Mouse (Mus musculus): Measurements from ENCODE around the gene Cdc34.

- TF ChIP-seq CTCF (IDR thresholded peaks at IDR 0.05; ENCODE audit: insufficient read depth, low read length) = no peak
- no peak for TF ChIP-seq POLR2A (IDR thresholded peaks at IDR 0.05; ENCODE audit: borderline replicate concordance, extremely low read depth, low read depth, low read length)
Observed at GRCm38 (mm10) chr10:79686219-79686618, 4.2 kb downstream of the Cdc34 start.
